Mouse (Mus musculus) gastrocnemius, postnatal 14 days (tissue): ENCODE measurements around the gene Cdk17. TPM values are rescaled to one million over a fixed set of nuclear protein-coding genes. Genes with fewer than 3 reads are reported as not detected.

Experiments used
- DNase-seq: peaks from one replicate; pipeline ENCODE4 v3.0.0; 2021; ENCODE audit warnings: mixed read lengths
- intact Hi-C: fragments of 180-260 bp; cut with DNase I; formaldehyde crosslinking; loops from one replicate; pipeline ENCODE4 v1.15.1; 2025; ENCODE audit warnings: low total_unique reads
- total RNA-seq, 2 experiments: library from RNA; stranded (reverse); gene quantifications; 2 replicates each; pipeline ENCODE4 v1.2.3; 2021

Cdk17 gene
- total RNA-seq, 2 experiments from 2014 or later, result 9.8 to 11.9 TPM

GRCm38 (mm10) chr10:93272986-93273982, 112.6 kb downstream of the Cdk17 start:
- intact Hi-C loops, result no loop called here
- no peak for DNase-seq

DNA sequence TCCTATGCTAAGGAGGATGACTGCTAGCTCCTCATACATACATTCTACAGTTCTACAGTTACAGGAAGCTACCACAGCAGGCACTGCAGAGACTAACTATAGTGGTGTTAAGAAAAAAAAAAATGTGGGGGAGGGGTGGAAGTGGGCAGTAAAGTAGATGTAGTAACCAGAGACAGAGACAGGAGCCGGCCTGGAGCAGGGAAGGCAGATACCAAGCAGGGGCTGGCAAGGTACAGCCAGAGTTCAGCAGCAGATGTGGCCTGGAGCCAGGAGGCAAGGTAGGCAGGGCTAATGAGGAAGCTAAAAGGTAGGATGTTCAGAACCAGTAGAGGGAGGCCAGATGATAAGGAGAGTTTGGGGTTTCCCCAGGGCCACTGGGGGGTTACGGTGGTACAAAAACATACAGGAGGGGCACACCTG, 113.6 kb downstream of the Cdk17 start:
- intact Hi-C loops, result no loop called here

DNA sequence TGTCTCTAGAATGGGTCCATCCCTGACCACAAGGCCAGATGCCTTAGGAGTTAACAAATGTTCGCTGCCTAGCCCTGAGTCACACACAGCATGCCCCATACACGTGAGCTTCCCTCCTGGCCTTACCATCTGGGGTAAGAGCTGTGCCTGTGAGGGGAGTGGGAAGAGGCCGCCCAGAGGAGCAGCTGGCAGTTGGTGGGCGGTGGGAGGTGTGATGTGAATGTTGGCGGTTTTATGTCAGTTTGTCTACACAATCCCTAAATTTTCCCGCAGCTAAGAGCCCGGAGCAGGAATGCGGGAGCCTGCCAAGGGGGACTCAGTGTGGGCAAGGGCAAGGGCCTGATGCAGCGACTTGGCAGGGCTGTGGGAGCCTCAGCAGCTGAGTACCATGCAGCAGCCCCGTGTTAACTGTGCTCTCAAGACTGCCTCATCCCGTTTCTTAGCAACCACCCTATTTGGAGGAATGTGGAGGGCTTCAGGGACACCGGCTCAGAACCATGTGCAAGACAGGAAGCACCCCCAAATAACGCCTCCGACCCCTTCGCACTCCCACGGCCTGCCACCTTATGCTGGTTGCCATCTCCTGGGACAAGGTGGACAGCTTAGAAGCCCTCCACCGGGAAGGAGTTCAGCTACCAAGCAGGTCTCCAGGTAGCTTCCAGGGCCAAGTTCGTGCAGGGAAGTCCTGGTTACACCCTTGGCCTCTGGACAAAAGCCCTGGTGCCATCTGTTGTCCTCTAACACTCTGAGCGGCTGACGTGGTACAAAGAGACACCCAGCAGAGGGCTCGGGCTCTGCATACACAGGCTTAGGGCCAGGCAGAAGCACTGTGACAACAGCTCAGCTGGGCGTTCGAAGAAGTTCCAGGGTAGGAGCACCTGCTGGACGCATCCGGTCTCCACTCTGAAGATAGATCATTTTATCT, 114.8 kb downstream of the Cdk17 start:
- intact Hi-C loops, result no loop called here
- peak; percentile 32 for DNase-seq

More for the DNA sequence above, 113.6 kb downstream of the Cdk17 start:
- DNase-seq, result no peak

DNA sequence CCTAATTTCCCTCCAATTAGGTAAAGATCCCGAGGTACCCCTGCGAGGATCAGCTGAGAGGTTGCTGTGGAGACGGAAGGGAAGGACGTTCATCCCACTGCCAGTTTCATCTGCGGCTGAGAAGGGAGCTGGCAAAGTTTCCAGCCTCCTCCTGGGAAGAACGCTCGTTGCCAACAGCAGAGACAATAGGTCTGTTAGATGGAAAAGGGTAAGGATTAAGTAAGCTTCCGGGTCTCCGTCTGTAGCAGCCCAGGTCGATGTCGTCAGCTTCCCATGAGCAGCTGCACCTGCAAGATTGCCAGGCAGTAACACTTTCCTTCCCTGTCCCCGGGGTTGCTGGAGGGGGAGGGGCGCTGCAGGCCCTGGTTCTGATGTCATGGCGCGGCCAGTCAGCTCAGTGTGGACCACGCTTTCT, 115.7 kb downstream of the Cdk17 start:
- DNase-seq, result peak; percentile 76
- intact Hi-C loops, result no loop called here

DNA sequence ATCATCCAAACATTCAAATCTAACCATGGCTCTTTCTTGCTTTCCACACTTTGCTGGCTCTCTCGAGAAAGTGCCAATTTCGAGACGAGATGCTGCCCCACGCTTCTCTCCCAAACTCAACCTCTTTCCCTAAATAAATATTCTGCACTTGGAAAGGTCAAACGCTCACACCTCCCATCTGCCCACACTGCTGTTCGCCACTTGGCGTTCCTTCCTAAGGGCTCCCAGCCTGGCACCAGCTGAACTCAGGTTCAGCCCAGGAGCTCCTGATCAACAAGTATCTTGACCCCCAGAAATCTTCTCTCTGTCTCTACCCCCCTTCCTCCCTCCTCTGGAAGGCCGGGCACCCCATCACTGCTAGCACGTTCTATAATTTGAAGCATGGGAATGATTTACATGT, 116.2 kb downstream of the Cdk17 start:
- no peak for DNase-seq
- intact Hi-C loops, result no loop called here

- intact Hi-C loops, result no loop called here
- DNase-seq, result no peak
Measured at GRCm38 (mm10) chr10:93278361-93278760, 117.7 kb downstream of the Cdk17 start.

- intact Hi-C loops, result no loop called here
- no peak for DNase-seq
Measured at GRCm38 (mm10) chr10:93279062-93279461, 118.4 kb downstream of the Cdk17 start.

GRCm38 (mm10) chr10:93280586-93280985, 119.9 kb downstream of the Cdk17 start:
- intact Hi-C loops, result loop anchor here (10.0 kb wide), 2 partner anchors 144 to 206 kb away; no protein-coding TSS in a partner anchor
- no peak for DNase-seq

DNA sequence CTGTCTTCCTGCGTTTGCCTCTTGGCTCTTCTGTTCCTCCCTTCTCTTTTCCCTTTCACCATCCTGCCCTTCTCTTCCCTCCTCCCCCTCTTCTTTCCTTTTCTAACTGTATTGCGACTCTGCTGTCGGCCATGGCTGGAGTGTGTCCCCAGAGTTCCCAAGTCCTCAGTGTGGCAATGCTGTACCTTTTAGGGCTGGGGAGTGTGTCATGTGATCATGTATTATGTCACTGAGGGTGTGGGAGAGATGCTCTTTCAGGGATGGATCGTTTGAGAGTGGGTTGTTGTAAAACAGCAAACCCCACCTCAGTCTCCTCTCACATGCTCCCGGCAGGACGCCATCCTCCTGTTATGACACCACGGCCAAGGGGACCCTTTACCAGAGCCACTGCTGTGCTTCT, 120.4 kb downstream of the Cdk17 start:
- no peak for DNase-seq
- intact Hi-C loops, result loop anchor here (10.0 kb wide), 2 partner anchors 144 to 206 kb away; no protein-coding TSS in a partner anchor

DNA sequence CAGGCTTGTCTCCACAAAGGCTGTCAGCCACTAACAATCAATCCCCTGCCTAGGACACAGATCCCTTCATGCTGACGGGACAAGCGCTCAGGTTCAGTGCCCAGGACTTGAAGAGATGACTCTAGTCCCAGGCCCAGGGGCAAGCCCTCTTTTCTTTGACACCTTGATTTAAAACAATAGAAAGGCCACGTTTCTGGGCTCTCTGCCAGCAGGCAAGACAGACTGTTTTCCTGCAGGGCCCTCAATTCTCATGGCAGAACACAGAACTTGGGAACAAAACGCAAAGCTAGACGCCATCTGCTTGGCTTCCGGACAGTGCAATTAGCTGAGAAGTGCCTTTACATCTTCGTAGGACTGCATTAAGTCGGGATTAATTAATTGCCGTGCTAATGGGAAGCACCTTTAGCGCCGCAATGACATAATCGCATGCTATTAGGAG, 121.9 kb downstream of the Cdk17 start:
- intact Hi-C loops, result loop anchor here (10.0 kb wide), 2 partner anchors 142 to 208 kb away; no protein-coding TSS in a partner anchor
- peak; percentile 58 for DNase-seq

DNA sequence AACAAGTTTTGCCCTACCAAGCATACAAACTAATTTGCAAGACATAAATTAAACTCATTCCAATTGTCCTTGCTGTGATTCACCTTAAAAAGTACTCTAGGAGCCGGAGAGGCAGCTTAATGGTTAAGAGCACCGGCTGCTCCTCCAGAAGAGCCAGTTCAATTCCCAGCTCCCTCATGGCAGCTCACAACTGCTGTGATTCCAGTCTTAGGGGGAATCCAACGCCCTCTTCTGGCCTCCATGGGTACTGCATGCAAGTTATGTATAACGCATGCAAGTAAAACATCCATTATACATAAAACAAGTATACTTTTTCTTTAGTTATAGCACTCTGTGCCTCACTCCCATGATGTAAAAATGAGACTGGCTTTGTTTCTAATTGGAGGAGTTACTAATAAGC, 122.6 kb downstream of the Cdk17 start:
- DNase-seq, result no peak
- intact Hi-C loops, result loop anchor here (10.0 kb wide), 2 partner anchors 142 to 208 kb away; no protein-coding TSS in a partner anchor

DNA sequence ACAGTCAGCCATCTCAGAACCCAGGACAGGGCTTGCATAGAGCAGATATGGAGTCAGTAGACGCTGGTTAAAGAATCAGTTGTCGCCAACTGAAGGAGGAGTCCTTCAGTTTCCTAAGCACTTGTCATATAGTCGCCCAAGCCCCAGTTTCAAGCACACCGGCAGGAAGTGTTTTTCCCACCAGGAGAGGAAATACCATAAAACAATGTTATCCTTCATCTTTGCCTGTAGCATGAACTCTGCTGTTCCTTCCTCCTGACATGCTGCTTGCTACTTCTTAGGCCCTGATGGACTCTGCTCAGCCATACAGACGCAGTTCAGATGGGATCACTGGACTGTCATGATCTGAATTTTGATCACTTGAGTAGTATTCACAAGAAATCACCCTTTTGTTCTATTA, 124.8 kb downstream of the Cdk17 start:
- intact Hi-C loops, result loop anchor here (10.0 kb wide), 2 partner anchors 139 to 211 kb away; no protein-coding TSS in a partner anchor
- no peak for DNase-seq

DNA sequence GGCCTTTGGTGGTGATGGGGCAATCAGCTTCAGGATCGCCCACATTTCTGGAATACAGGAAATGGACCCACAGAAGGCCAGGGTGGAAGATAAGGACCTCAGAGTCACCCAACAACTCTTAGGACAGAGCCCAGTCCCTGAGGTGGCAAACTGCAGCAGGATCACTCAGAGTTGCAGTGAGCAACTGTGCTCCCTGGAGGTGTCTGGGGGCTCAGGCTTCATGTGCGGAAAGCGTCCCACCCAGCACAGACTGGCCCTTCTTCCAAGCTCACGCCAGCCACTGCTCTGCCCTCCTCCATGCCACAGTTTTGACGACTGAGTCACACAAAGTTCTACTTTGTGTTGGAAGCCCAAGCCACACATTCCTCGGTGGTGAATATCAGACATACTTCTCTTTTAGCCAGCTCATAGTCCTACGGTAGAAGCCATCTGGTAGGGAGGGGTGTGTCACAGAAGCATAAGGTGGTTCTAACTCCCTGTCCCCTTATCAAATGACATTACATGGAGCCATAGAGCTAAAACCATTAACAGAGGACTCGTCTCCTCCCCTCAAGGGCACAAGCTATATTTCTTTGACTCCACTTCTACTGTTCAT, 127.0 kb downstream of the Cdk17 start:
- DNase-seq, result no peak
- intact Hi-C loops, result loop anchor here (10.0 kb wide), 2 partner anchors 137 to 213 kb away; no protein-coding TSS in a partner anchor

GRCm38 (mm10) chr10:93288336-93288735, 127.7 kb downstream of the Cdk17 start:
- DNase-seq, result no peak
- intact Hi-C loops, result loop anchor here (10.0 kb wide), 2 partner anchors 136 to 214 kb away; no protein-coding TSS in a partner anchor

- DNase-seq, result no peak
- intact Hi-C loops, result loop anchor here (10.0 kb wide), 2 partner anchors 135 to 215 kb away; no protein-coding TSS in a partner anchor
Measured at GRCm38 (mm10) chr10:93289404-93289803, 128.7 kb downstream of the Cdk17 start.

- peak; percentile 67 for DNase-seq
- intact Hi-C loops, result no loop called here
Measured at GRCm38 (mm10) chr10:93291352-93291751, 130.7 kb downstream of the Cdk17 start.

GRCm38 (mm10) chr10:93291843-93292242, 131.2 kb downstream of the Cdk17 start:
- intact Hi-C loops, result no loop called here
- peak; percentile 83 for DNase-seq

DNA sequence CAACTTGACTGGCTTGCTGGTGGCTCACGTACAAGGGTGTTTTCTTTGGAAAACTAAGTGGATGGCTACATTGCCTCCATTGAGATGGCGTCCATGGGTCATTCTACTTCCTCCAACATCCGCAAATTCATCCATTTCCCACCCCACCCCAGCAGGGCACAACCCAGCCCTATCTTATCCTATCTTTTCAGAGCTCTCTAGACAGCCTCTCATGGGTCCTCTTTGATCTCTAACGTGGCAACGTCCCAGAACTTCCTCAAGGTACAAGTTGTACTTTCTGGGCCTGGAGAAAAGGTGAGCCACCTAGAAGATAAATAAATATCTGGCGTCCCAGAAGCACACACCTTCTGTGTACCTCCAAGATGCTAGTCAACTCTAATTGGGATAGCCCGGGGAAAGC, 132.9 kb downstream of the Cdk17 start:
- no peak for DNase-seq

More for the DNA sequence above, 132.9 kb downstream of the Cdk17 start:
- intact Hi-C loops, result no loop called here
